Mouse (Mus musculus) megakaryocyte, adult 5-6 weeks (primary cell): Measurements from ENCODE around the gene Eml5. TPM values are rescaled to one million over a fixed set of nuclear protein-coding genes. Genes with fewer than 3 reads are reported as not detected.

Experiments used
- ATAC-seq: 2 replicates; pipeline ENCODE4 v1.8.0; 2016; ENCODE audit warnings: mild to moderate bottlenecking, inconsistent platforms; ENCODE audit not compliant: poor library complexity, severe bottlenecking
- total RNA-seq, 2 experiments: library from RNA; stranded (forward) in 1 of 2; stranded (reverse) in 1 of 2; fragments of 153-499, 151-499 nt in 1 of 2; fragments of 221-1000, 200-1000 nt in 1 of 2; gene quantifications; 2 replicates each; pipeline versions ENCODE4 v1.2.3 to v1.2.4; 2015 to 2017

The Eml5 gene
- total RNA-seq, 2 experiments from 2014 or later = 3.9 to 4.7 TPM

DNA sequence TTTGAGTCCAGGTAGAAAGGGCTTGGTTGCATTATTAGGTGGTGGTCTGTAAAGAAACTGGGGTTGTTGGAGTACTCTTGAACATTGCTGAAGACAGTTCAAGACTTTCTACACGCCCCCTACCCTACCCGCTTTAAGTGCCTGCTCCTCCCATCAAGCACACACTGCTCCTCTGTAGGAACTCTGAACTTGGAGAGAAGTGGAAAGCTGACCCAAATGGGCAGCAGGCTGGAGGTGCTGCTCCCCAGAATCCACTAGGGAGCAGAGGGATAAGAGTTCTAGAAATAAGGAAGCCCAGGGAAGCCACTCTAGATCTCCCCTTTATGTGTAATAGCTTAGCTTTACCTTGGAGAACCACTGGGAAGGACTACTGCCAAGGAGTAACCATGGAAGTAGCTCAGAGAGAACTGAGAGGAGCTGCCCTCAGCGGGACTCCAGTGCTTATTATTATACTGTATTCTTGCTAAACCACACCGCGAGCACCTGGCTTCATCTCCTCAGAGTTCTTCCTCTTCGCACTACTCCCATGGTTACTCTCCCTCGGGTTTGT is 163.4 kb downstream of the Eml5 start:
- no peak for ATAC-seq

DNA sequence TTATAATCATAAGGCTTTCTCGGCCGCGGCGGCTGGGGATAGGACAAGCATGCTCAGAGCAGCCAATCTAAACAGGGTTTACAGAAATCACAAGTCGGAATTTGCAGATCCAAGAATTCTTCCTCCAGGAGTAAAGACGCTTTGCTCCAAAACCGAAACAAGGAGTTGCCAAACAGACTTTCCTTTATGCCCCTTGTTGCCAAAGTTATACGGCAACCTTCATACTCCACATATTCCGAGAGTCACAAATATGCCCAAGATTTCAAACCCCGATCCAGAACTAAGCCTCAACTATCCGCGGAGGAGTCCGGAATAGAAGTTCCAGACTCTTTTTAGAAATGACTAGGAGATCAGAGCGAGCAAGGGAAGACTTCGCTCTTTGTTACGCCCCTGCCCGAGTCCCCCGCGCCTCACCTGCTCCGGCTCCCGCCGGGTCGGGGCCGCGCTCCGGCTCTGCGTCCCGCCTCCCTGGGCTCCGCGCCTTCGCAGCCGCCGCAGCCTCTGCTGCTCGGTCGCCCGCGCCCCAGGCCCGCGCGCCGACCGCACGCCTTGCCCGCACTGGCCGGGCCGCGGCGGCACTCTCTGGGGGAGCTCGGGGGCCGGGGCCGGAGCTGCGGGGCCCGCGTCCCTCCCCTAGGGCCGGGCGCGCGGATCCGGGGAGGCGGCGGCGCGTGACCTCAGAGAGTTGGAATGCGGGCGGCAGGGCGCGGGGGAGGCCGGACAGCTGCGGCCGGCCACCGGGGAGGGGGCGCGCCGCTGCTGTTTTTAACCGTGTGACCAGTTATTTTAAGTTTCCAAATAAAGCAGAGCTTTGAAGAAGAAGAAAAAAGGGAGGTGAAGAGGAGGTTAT is 164.1 kb downstream of the Eml5 start, which contains the start of gene Ptpn21:
TSS of gene Ptpn21 (minus strand) at position 455 of the 850 bp plus-strand sequence.
- ATAC-seq = no peak

Other genes starting within 250 kb of the Eml5 start
- 1.7 and 2.7 TPM in 2 replicates for gene Ptpn21, start 164.1 kb downstream of the Eml5 start, total RNA-seq (2015)
- gene Ptpn21, start 164.1 kb downstream of the Eml5 start, total RNA-seq (2017) = 1.1 and 1.6 TPM in 2 replicates
- 102 and 119 TPM in 2 replicates for gene Zc3h14, start 154.5 kb downstream of the Eml5 start, total RNA-seq (2015)
- gene Zc3h14, start 154.5 kb downstream of the Eml5 start, total RNA-seq (2017) = 55.7 and 57.8 TPM in 2 replicates
- 0.84 TPM in 1 of 2 replicates, not detected in the other for gene Ttc8, start 19.1 kb upstream of the Eml5 start, total RNA-seq (2015)
- 0.28 and 0.73 TPM in 2 replicates for gene Ttc8, start 19.1 kb upstream of the Eml5 start, total RNA-seq (2017)